15 mouse cellular contexts compared by ENCODE assay signal in the genomic region with DNA sequence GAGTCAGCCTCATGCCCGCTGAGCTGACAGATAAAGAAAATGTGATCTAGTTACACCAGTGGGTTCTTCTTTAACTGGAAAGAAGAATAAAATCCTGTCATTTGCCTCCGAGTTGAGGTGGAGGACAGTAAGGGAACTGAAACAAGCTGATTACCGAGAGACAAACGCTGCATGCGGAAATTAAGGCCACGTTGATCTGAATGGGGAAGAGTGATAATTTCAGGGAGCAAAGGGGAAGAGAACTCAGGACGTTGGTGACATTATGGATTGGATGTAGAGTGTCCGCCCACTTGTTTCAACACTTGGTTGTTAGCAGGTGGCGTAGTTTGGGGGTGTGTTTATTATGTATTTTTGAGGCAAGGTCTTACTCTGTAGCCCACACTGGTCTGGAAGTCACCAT.
"Had no signal": no experiment of that assay in that cellular context is flagged by ENCODE, and none has a peak within 500 bp of the region (broad histone marks: within the 10 kb centered on the region; RNA-seq: fewer than 3 reads in every experiment).

No protein-coding gene starts in this region.

- H3K27ac ChIP-seq: kidney, postnatal 0 days; layer of hippocampus, adult 2 months; limb, embryonic 13.5 days; neural tube, embryonic 15.5 days had no signal

- H3K27me3 ChIP-seq: limb, embryonic 13.5 days; neural tube, embryonic 15.5 days had no signal

- H3K9ac ChIP-seq: limb, embryonic 13.5 days; neural tube, embryonic 15.5 days had no signal

- H3K9me3 ChIP-seq: limb, embryonic 13.5 days; neural tube, embryonic 15.5 days had no signal

- H3K4me2 ChIP-seq: limb, embryonic 13.5 days; liver, embryonic 11.5 days; midbrain, embryonic 11.5 days; neural tube, embryonic 15.5 days had no signal

- H3K4me3 ChIP-seq: layer of hippocampus, adult 2 months; limb, embryonic 13.5 days; megakaryocyte, embryonic 14.5 days; myocyte; neural tube, embryonic 15.5 days had no signal

- ATAC-seq: midbrain, embryonic 16.5 days had no signal

- H3K36me3 ChIP-seq: limb, embryonic 13.5 days; neural tube, embryonic 15.5 days had no signal

- DNase-seq: kidney, adult 9 months; kidney, postnatal 4 days; left cerebral cortex, postnatal 4 days; right cerebral cortex, adult 18-20 months; right cerebral cortex, postnatal 25 days; thymus, postnatal 36 days had no signal
